Mouse (Mus musculus): ENCODE data around the gene Cdip1.
"Not testable (repeated sequence)": the region's sequence is repeated elsewhere in the genome, so short reads cannot be mapped to it uniquely, and the experiment has no call there.

The Cdip1 gene

GRCm38 (mm10) chr16:4789810-4790559 lies at the start of gene Cdip1:
Gene Cdip1, minus strand, starts transcription at chr16:4790292.
- peak; percentile 90 for DNase-seq (ENCODE audit: low spot score)

- no peak for DNase-seq (ENCODE audit: low spot score)
Measured at GRCm38 (mm10) chr16:4839552-4839951, 49.5 kb upstream of the Cdip1 start.

- no peak for DNase-seq (ENCODE audit: low spot score)
Measured at GRCm38 (mm10) chr16:4837631-4838030, 47.5 kb upstream of the Cdip1 start.

- DNase-seq (ENCODE audit: low spot score): no peak
Measured at GRCm38 (mm10) chr16:4835191-4835590, 45.1 kb upstream of the Cdip1 start, which contains the start of gene 4930562C15Rik. Gene 4930562C15Rik, plus strand, starts transcription at chr16:4835416.

GRCm38 (mm10) chr16:4833858-4834257 lies 43.8 kb upstream of the Cdip1 start:
- DNase-seq (ENCODE audit: low spot score): no peak

- peak; percentile 70 for DNase-seq (ENCODE audit: low spot score)
Measured at GRCm38 (mm10) chr16:4831650-4832419, 41.7 kb upstream of the Cdip1 start.

GRCm38 (mm10) chr16:4829271-4829900 lies 39.3 kb upstream of the Cdip1 start:
- no peak for DNase-seq (ENCODE audit: low spot score)

GRCm38 (mm10) chr16:4827639-4828038 lies 37.5 kb upstream of the Cdip1 start:
- no peak for DNase-seq (ENCODE audit: low spot score)

GRCm38 (mm10) chr16:4824466-4824865 lies 34.4 kb upstream of the Cdip1 start:
- not testable (repeated sequence) for DNase-seq (ENCODE audit: low spot score)

- no peak for DNase-seq (ENCODE audit: low spot score)
Measured at GRCm38 (mm10) chr16:4818349-4818748, 28.3 kb upstream of the Cdip1 start.

GRCm38 (mm10) chr16:4796631-4797030 lies 6.5 kb upstream of the Cdip1 start:
- no peak for DNase-seq (ENCODE audit: low spot score)

GRCm38 (mm10) chr16:4791332-4791731 lies 1.2 kb upstream of the Cdip1 start:
- DNase-seq (ENCODE audit: low spot score): no peak

GRCm38 (mm10) chr16:4789311-4789768 lies 752 bp downstream of the Cdip1 start:
- DNase-seq (ENCODE audit: low spot score): peak; percentile 43

- DNase-seq (ENCODE audit: low spot score): no peak
Measured at GRCm38 (mm10) chr16:4788176-4788575, 1.9 kb downstream of the Cdip1 start.

GRCm38 (mm10) chr16:4785706-4786105 lies 4.4 kb downstream of the Cdip1 start:
- no peak for DNase-seq (ENCODE audit: low spot score)

- DNase-seq (ENCODE audit: low spot score): no peak
Measured at GRCm38 (mm10) chr16:4782515-4782914, 7.6 kb downstream of the Cdip1 start.

- peak; percentile 76 for DNase-seq (ENCODE audit: low spot score)
Measured at GRCm38 (mm10) chr16:4781524-4782196, 8.4 kb downstream of the Cdip1 start.

- DNase-seq (ENCODE audit: low spot score): no peak
Measured at GRCm38 (mm10) chr16:4778940-4779339, 11.2 kb downstream of the Cdip1 start.

- no peak for DNase-seq (ENCODE audit: low spot score)
Measured at GRCm38 (mm10) chr16:4777905-4778609, 12.0 kb downstream of the Cdip1 start.

- DNase-seq (ENCODE audit: low spot score): no peak
Measured at GRCm38 (mm10) chr16:4777171-4777904, 12.8 kb downstream of the Cdip1 start.
